Mouse (Mus musculus) frontal cortex, adult 2 months (tissue): ENCODE results near the gene Crybg1. TPM values are rescaled to one million over a fixed set of nuclear protein-coding genes. Genes with fewer than 3 reads are reported as not detected.

Source experiments
- DNase-seq, 2 experiments: peaks; one replicate each; pipeline ENCODE4 v3.0.0; 2022; ENCODE audit warnings: low spot score in 1 of 2; ENCODE audit errors: extremely low spot score in 1 of 2
- polyA plus RNA-seq: library from polyadenylated mRNA; depleted of rRNA; stranded (reverse); fragments of >200 nt; gene quantifications from 2 replicates; pipeline ENCODE4 v1.2.3, GENCODE M21; 2012

The Crybg1 gene
- polyA plus RNA-seq, 1 experiment, result 2.5 TPM

GRCm38 (mm10) chr10:44011408-44011807 is 137.2 kb downstream of the Crybg1 start:
- no peak for DNase-seq

GRCm38 (mm10) chr10:44008808-44009207 is 139.8 kb downstream of the Crybg1 start:
- DNase-seq, result no peak

DNA sequence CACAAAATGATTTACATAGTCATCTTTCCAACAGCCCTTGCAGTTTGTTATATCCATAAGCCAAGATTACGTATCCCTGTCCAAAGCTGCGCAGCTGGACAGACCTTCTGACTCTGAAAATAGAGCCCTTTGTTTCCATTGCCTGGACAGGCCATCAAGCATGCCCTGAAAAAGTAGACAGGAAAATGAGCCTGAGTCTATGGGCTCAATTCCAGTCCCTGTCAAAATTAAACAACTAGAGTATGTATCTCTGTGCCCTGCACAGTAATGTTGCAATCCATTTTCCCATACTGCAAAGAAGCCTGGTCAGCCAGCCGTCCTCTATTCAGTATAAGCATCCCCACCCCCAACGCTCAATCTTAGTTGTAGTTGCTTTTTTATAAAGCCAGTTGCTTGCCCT is 141.8 kb downstream of the Crybg1 start:
- no peak for DNase-seq

DNA sequence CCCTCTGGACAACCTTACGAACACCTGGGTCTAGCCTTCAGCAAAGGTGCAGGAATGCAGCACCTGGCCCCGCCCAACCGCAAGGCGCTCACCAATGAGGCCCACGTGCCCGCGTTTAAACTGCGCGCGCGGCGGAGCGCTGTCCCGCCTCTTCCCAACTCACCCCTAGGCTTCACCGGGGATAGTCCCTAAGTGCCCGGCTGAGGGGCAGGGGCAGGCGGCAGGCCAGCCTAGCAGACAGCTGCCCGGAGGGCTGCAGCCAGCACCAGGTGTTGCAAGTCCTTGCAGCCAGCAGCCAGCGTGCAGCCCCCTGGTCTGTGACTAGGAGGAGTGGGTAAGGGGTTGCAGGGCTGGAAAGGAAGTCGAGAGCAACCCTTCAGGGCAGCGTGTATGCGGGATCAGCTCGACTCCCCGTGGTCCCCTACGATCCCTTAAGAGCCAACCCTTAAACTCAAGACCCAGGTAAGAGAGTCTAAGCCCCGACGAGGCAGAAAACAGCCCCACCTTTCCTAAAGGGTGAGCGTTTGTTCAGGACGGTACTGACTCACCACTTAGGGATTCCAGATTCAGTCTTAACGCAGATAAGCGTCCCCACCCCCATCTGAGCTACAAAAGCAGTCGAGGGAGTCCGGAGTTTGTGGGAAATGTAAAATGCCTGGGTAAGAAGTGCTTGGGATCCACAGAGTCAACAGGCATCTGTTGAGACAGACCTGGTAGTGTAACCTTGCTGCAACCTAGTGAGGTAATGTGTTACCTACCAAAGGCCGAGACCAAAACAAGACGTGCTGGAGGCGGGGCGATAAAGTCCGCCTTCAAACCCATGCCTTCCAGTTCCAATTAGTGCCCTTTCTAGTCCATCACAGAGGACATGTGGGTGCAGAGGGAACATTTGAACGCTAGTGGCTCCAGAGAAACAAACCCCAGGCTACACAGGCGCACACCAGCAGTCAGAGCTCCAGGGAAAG is 142.7 kb downstream of the Crybg1 start:
- DNase-seq, result no peak

DNA sequence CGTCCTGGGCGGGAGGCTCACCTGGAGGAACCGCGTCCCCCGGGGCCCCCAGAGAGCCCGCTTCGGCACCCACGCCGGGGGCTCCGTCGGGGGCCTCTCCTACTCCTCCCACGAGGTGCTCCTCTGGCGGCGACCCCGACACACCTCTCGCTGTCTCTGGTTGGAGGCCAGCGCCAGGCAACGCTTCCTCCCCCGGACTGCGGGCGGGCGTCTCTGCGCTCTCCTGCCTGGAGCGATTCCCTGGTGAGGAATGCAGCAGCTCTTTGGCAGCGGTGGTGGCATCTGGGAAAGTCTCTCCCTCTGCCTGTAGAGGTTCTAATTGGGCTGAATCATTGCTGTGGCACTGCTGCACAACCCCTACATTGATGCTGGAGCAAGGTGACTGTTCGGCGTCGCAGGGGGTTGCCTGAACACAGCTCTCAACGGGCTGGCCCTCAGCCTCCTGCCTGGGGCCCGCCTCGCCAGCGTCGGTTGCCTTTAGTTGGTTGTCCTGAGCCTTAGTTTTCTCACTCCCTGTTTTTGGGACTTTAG is 144.4 kb downstream of the Crybg1 start:
- peak in 1 of 2 experiments; percentile 23 for DNase-seq

GRCm38 (mm10) chr10:44003551-44004151 is 145.0 kb downstream of the Crybg1 start:
- DNase-seq, result no peak

GRCm38 (mm10) chr10:44002995-44003524 is 145.6 kb downstream of the Crybg1 start:
- DNase-seq, result no peak

DNA sequence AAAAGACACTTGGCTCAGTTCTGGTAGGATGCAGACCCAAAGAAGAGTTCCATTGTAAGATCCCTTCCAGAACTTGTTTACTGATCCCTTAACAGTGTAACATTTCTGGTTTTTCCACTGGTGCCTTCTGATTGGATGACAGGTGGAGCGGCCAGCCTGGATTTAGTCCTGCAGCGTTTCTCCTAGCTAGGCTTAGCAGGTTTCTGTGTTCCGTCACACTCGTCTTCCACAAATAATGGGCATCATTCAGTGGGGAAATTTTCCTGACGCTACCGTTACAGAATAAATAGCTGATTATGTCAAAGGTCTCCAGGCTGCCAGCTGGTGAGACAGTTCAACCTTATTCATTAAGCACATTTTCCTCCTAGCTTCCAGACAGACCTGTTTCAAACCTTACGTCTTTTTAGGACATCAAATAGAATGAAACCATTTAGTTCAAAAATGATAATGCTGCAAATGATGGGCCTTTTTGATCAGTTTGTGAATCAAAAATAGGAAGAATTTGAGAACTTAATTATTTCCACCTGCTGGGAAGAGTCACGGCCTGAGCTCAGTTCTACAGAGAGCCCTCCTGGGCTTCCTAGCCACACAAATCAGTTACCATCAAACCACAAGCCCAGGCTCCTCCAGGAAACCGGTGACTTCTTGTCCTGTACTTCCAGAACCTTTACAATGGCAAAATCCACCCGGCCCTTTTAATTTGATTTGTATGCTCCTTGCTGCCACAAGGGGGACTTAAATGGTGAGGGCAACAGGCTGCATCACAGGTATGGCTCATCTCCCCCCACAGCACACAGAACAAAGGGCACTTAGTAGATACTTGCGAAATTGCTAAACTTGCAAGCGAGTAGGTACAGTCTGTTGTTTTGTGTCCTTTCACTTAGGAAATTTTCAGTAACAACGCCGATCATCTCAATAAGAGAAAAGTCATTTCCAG is 146.4 kb downstream of the Crybg1 start:
- no peak for DNase-seq

- no peak for DNase-seq
These were observed 148.3 kb downstream of the Crybg1 start for GRCm38 (mm10) chr10:44000156-44000865.

- DNase-seq, result peak in 1 of 2 experiments; percentile 32
These were observed 150.1 kb downstream of the Crybg1 start for GRCm38 (mm10) chr10:43998503-43999082.

- no peak for DNase-seq
These were observed 150.6 kb downstream of the Crybg1 start for GRCm38 (mm10) chr10:43998023-43998422.

GRCm38 (mm10) chr10:43997276-43997675 is 151.4 kb downstream of the Crybg1 start:
- no peak for DNase-seq

DNA sequence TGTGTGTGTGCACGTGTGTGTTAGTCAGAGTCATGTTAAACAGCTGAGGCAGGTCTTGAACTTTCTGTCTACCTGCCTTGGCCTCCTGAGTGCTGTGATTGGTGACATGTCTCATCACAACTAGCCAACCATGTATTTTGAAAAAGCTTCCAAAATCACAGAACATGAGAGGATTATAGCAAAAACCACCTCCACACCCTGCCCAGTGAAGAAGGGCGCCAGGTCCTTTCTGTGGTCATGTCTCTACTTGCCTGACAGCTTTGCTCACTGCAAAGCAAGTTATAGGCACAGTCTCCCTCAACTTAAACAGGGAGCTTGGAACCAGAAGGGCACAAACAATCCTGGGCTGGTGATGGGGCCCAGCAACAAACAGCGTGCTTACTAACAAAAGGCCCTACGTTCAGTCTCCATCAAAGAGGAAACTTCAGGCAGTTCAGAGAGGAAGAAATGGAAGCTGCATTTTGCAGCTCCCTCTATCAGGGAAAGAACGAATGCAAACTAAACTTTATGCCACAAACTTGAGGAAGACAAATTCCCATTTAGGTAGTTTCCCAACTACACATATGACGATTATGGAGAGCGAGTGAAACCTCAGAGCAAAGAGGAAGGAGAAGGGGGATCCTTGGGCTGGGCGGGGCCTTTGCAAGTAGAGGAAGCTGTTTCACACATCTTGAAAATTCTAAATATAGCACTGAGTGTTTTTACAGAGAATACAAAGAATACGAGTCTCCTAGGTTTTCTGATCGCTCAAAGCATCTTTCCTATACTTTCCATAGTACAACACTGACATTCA is 152.6 kb downstream of the Crybg1 start:
- DNase-seq, result no peak

DNA sequence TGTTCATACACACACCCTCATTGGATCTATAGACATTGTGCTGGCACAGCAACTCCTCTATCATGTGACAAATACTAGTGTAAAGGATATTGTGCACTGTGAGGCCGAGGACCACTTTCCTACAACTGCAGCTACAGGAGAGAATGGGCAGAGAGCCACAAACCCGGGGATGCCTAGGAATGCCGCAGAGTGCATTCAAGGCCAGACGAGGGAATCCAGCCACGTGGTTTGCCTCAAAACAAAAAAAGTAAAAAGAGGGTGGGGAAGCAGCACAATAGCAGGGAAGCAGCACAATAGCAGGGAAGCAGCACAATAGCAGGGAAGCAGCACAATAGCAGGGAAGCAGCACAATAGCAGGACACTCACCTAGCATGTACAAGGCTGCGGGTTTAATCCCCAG is 155.5 kb downstream of the Crybg1 start:
- DNase-seq, result no peak

GRCm38 (mm10) chr10:43992506-43992905 is 156.1 kb downstream of the Crybg1 start:
- DNase-seq, result no peak

DNA sequence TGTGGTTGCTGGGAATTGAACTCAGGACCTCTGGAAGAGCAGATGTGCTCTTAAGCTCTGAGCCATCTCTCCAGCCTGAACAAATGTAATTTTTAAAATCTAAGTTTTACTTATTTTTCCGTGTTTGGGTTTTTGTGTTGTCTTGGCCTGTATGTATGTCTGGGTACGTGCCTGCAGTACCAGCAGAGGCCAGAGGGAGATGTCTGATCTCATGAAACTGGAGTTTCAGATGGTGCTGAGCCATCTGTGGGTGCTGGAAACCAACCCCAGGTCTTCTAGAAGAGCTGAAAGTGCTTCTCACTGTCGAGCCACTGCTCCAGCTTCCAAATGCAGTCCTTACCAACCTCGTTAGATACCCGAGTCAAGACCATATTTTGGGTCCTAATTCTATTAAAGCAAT is 157.4 kb downstream of the Crybg1 start:
- no peak for DNase-seq

DNA sequence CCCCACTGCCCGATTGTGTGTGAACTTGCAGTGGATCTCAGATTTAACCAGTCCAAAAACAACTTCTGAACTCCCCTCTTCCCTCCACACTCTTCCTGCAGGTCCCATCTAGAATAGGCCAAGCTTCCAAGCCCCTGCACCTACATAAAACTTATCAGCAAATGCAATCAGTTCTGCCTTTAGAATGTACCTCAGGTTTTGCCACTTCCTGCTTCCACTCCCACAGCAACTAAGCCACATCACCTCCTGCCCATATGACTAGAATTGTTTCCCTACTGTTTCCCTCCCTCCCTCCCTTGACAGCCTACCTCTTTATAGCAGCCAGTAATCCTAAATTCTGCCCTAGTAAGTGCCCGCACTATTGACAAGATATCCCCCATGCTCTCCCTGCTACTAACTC is 164.8 kb downstream of the Crybg1 start:
- no peak for DNase-seq

- DNase-seq, result no peak
These were observed 165.4 kb downstream of the Crybg1 start for GRCm38 (mm10) chr10:43983241-43983640.
